26 mouse cellular contexts compared by ENCODE assay signal in the genomic region with DNA sequence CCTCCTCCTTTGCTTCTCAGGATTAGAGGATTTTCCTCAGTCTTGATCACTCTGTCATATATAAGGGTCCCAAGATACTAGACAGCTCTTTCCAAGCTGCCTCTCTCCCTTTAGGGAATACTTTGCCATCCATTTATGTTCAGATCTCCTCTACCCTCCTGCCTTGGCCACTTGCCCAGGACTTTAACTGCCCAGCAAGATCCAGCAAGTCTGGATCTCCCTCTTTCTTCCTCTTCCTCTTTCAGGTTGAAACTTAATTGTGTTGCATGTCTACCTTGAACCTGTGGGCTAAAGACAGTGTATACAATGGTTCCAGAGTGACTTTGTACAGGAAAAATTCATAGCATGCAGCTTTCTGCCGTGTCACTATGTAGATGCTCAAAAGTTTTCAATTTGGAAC. TPM values are rescaled to one million over a fixed set of nuclear protein-coding genes. Genes with fewer than 3 reads are reported as not detected.
DNase-seq lines count a peak whose midpoint lies in the region; ATAC-seq and TF ChIP-seq lines count a peak whose summit lies in the region.
"Had no signal": no experiment of that assay in that cellular context is flagged by ENCODE, and none has a peak within 500 bp of the region (broad histone marks: within the 10 kb centered on the region; RNA-seq: fewer than 3 reads in every experiment).

No protein-coding gene starts in this region.

- no peak for TF ChIP-seq POLR2A in MEL (IDR thresholded peaks at IDR 0.05; ENCODE audit: control insufficient read depth in 1 of 2, insufficient read depth in 1 of 2, low read depth in 1 of 2, low read length in 2 of 2, poor library complexity in 1 of 2)

- WGBS in lung, postnatal 0 days, result 73% methylated on average over 1 of the region's 1 CpGs

- peaks cover 9% of the 10 kb centered on the region; the same call in 1 of the 2 replicates for H3K4me1 ChIP-seq in lung, postnatal 0 days (ENCODE audit: insufficient read depth, low read depth, low read length)
- H3K4me1 ChIP-seq in MEL (ENCODE audit: control insufficient read depth in 1 of 2, insufficient read depth in 2 of 2, low read length in 2 of 2), result peaks cover 25 to 28% of the 10 kb centered on the region in 2 experiments

- TF ChIP-seq RAD21 in MEL (IDR thresholded peaks at IDR 0.05; ENCODE audit: low read depth, low read length), result no peak

- intact Hi-C loops in gastrocnemius, adult 2 months (cut with DNase I), result no loop called here

- no peak for TF ChIP-seq EP300 in lung, postnatal 0 days (IDR thresholded peaks at IDR 0.05)
- peak in 1 of 2 experiments; percentile 25; a peak in 2 of 4 replicates for TF ChIP-seq EP300 in MEL (IDR thresholded peaks at IDR 0.05; ENCODE audit: low read depth in 1 of 2, low read length in 2 of 2)

- H3K27ac ChIP-seq in gastrocnemius, adult 2 months, result no peak overlapping the region
- H3K27ac ChIP-seq in lung, postnatal 0 days (ENCODE audit: low read length), result peak overlapping the region; percentile 47; the same call in 1 of the 2 replicates
- H3K27ac ChIP-seq in MEL (ENCODE audit: control insufficient read depth, low read depth, low read length), result no peak overlapping the region
- H3K27ac ChIP-seq: hindbrain, embryonic 15.5 days; liver, embryonic 14.5 days; lung, embryonic 15.5 days; midbrain, embryonic 13.5 days had no signal

- H3K9ac ChIP-seq in lung, postnatal 0 days (replicated peaks; ENCODE audit: low read depth), result no peak overlapping the region
- H3K9ac ChIP-seq in MEL (ENCODE audit: control insufficient read depth, low read depth, low read length, poor library complexity, severe bottlenecking), result no peak overlapping the region
- H3K9ac ChIP-seq: hindbrain, embryonic 15.5 days; liver, embryonic 14.5 days; lung, embryonic 15.5 days; midbrain, embryonic 13.5 days had no signal

- no peaks in the 10 kb centered on the region for H3K9me3 ChIP-seq in lung, postnatal 0 days (ENCODE audit: low read length)
- no peaks in the 10 kb centered on the region for H3K9me3 ChIP-seq in MEL (replicated peaks; ENCODE audit: insufficient read depth, low read length)
- H3K9me3 ChIP-seq: hindbrain, embryonic 15.5 days; lung, embryonic 15.5 days; midbrain, embryonic 13.5 days had no signal

- no peaks in the 10 kb centered on the region for H3K79me2 ChIP-seq in MEL (ENCODE audit: control insufficient read depth, insufficient read depth, low read length, poor library complexity)

- H3K4me2 ChIP-seq in lung, postnatal 0 days (replicated peaks; ENCODE audit: low read depth, low read length), result no peak overlapping the region
- H3K4me2 ChIP-seq: hindbrain, embryonic 15.5 days; lung, embryonic 15.5 days; midbrain, embryonic 13.5 days had no signal

- H3K27me3 ChIP-seq in lung, postnatal 0 days (replicated peaks; ENCODE audit: insufficient read depth, low read length), result no peaks in the 10 kb centered on the region
- no peaks in the 10 kb centered on the region for H3K27me3 ChIP-seq in MEL (ENCODE audit: control insufficient read depth in 1 of 2, insufficient read depth in 2 of 2, low read length in 2 of 2)
- H3K27me3 ChIP-seq: hindbrain, embryonic 15.5 days; lung, embryonic 15.5 days; midbrain, embryonic 13.5 days had no signal

- TF ChIP-seq CTCF in gastrocnemius, adult 2 months (IDR thresholded peaks at IDR 0.05), result no peak
- no peak for TF ChIP-seq CTCF in lung, postnatal 0 days (IDR thresholded peaks at IDR 0.05)
- no peak for TF ChIP-seq CTCF in MEL (IDR thresholded peaks at IDR 0.05 in 2 of 3, conservative IDR thresholded peaks at IDR 0.05 in 1 of 3; ENCODE audit: control insufficient read depth in 1 of 3, insufficient read depth in 1 of 3, low read depth in 2 of 3, low read length in 3 of 3, poor library complexity in 1 of 3, severe bottlenecking in 1 of 3)

- no peaks in the 10 kb centered on the region for H3K36me3 ChIP-seq in lung, postnatal 0 days (ENCODE audit: insufficient read depth, low read length)
- peaks cover 0 to 29% of the 10 kb centered on the region in 2 experiments; a peak in 2 of 4 replicates for H3K36me3 ChIP-seq in MEL (ENCODE audit: control insufficient read depth in 1 of 2, insufficient read depth in 2 of 2, low read length in 2 of 2)
- H3K36me3 ChIP-seq: hindbrain, embryonic 15.5 days; lung, embryonic 15.5 days; midbrain, embryonic 13.5 days had no signal

- peak; percentile 26 for DNase-seq in gastrocnemius, adult 2 months
- no peak for DNase-seq in gastrocnemius, postnatal 10 days
- DNase-seq in lung, postnatal 0 days (ENCODE audit: low spot score), result no peak
- DNase-seq in lung, postnatal 4 days, result no peak
- DNase-seq in MEL (ENCODE audit: low read depth, low spot score), result peak; percentile 55
- DNase-seq in kidney, postnatal 14 days, result peak; percentile 52
- no peak for DNase-seq in frontal cortex, postnatal 36 days (ENCODE audit: low spot score in 2 of 2)
- DNase-seq: cerebellum, adult 9-10 months; gastrocnemius, postnatal 36 days; layer of hippocampus, adult 9-11 months had no signal

- no peak overlapping the region for H3K4me3 ChIP-seq in gastrocnemius, adult 2 months
- no peak overlapping the region for H3K4me3 ChIP-seq in lung, postnatal 0 days (ENCODE audit: low read depth, low read length)
- H3K4me3 ChIP-seq in MEL (ENCODE audit: control insufficient read depth in 1 of 2, insufficient read depth in 1 of 2, low read depth in 2 of 2, low read length in 2 of 2), result no peak overlapping the region; a peak in 1 of 4 replicates
- H3K4me3 ChIP-seq: hindbrain, embryonic 15.5 days; lung, embryonic 15.5 days; midbrain, embryonic 13.5 days had no signal

- no peak for ATAC-seq in lung, postnatal 0 days
- ATAC-seq: forebrain, embryonic 16.5 days; midbrain, embryonic 13.5 days had no signal

TF ChIP-seq in MEL, 35 proteins besides CTCF, POLR2A, EP300 and RAD21:
- TF ChIP-seq ZMIZ1 (IDR thresholded peaks at IDR 0.05; ENCODE audit: low read depth, low read length), result no peak
- peak; percentile 22; the same call in 1 of the 2 replicates for TF ChIP-seq ELF1 (IDR thresholded peaks at IDR 0.05; ENCODE audit: low read depth, low read length)
TF ChIP-seq in MEL: peak in this region for 1.

RNA-seq across cellular contexts. Expression of a gene that starts 19.8 kb away (rescaled TPM):
- 10 to 100 TPM; 21.7 to 26.1 TPM for total RNA-seq in gastrocnemius, adult 2 months (2021)
- 10 to 100 TPM; 31.8 to 34.9 TPM for total RNA-seq in gastrocnemius, postnatal 10 days (2021)
- 128 and 141 TPM in 2 replicates for polyA plus RNA-seq in lung, postnatal 0 days (2015; fragmentation: Nextera tagmentation; extraction: Ambion mirVana)
- total RNA-seq in MEL (2012; rRNA removed), result 32.6 and 36.1 TPM in 2 replicates
- polyA plus RNA-seq in MEL (2012; ENCODE audit: insufficient read depth in 1 of 2, insufficient read length in 2 of 2, low read depth in 1 of 2, low replicate concordance in 2 of 2, missing spikeins in 1 of 2), result 10 to 100 TPM in 1 of 2 experiments, not detected in 1; 37.7 TPM

RNA-seq across cellular contexts. Expression of a gene that starts 54.5 kb away (rescaled TPM):
- total RNA-seq in gastrocnemius, adult 2 months (2021), result under 1 TPM; 0.28 to 0.94 TPM
- 1 to 10 TPM in 1 of 2 experiments, under 1 TPM in 1; 0.89 to 3.1 TPM for total RNA-seq in gastrocnemius, postnatal 10 days (2021)
- polyA plus RNA-seq in lung, postnatal 0 days (2015; fragmentation: Nextera tagmentation; extraction: Ambion mirVana), result 2.3 and 2.4 TPM in 2 replicates
- total RNA-seq in MEL (2012; rRNA removed), result not detected in 2 replicates
- polyA plus RNA-seq in MEL (2012; ENCODE audit: insufficient read depth in 1 of 2, insufficient read length in 2 of 2, low read depth in 1 of 2, low replicate concordance in 2 of 2, missing spikeins in 1 of 2), result not detected
- total RNA-seq: hematopoietic stem cell, adult 5-6 weeks; megakaryocyte, adult 5-6 weeks had no signal

RNA-seq across cellular contexts. Expression of a gene that starts 59.5 kb away (rescaled TPM):
- total RNA-seq in gastrocnemius, adult 2 months (2021), result not detected
- not detected for total RNA-seq in gastrocnemius, postnatal 10 days (2021)
- polyA plus RNA-seq in lung, postnatal 0 days (2015; fragmentation: Nextera tagmentation; extraction: Ambion mirVana), result not detected in 2 replicates
- total RNA-seq in MEL (2012; rRNA removed), result not detected in 2 replicates
- not detected for polyA plus RNA-seq in MEL (2012; ENCODE audit: insufficient read depth in 1 of 2, insufficient read length in 2 of 2, low read depth in 1 of 2, low replicate concordance in 2 of 2, missing spikeins in 1 of 2)
- total RNA-seq: adrenal gland, postnatal 36 days; gastrocnemius, postnatal 36 days; hematopoietic stem cell, adult 5-6 weeks; left cerebral cortex, adult 18-20 months; left cerebral cortex, postnatal 25 days; megakaryocyte, adult 5-6 weeks had no signal
- polyA plus RNA-seq: embryonic facial prominence, embryonic 14.5 days; forebrain, embryonic 16.5 days; heart, embryonic 16.5 days; hindbrain, embryonic 15.5 days; intestine, embryonic 14.5 days; limb, embryonic 14.5 days; liver, embryonic 14.5 days; lung, embryonic 15.5 days; midbrain, embryonic 13.5 days; neural tube, embryonic 11.5 days; thymus, postnatal 0 days had no signal

Comparison
In these comparisons a context has a peak if more than half of its experiments do, and no peak if none do; other contexts are left out.
1. DNase-seq: peak in gastrocnemius, adult 2 months (single experiment), MEL (single experiment) and kidney, postnatal 14 days (single experiment); none in gastrocnemius, postnatal 10 days (single experiment), lung, postnatal 0 days (single experiment), lung, postnatal 4 days (0 of 2) and frontal cortex, postnatal 36 days (0 of 2).